Comparison of ENCODE assay signal across 30 mouse cellular contexts in the genomic region with DNA sequence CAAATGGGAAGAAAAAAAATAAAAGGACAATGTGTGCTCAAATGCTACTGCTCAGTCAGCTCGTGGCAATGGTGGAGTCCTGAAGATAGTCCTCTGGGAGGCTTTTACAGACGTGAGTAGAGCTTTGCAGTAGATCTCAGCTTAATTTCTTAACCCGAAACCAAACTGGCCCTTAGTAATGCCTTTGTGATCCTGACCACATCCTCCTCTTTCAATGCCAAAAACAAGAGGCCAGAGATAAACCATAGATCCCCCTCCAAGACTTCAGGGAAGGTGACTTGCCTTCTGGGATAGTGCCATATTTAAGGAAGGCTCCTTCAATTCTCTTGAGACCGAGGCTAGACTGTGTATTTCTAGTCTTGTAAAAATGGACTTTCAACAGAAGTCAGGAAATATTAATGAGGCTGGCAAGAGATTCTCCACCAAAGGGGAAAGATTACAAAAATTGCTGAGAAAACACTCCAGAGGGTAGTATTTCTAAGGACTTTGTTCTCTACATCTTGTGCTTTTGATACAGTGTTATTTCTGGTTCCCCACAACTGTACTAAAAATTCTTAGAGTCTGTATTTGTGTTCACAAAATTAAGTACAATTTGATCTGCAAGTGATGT.
DNase-seq lines count a peak whose midpoint lies in the region; ATAC-seq and TF ChIP-seq lines count a peak whose summit lies in the region.
"Had no signal": no experiment of that assay in that cellular context is flagged by ENCODE, and none has a peak within 500 bp of the region (broad histone marks: within the 10 kb centered on the region; RNA-seq: fewer than 3 reads in every experiment).

No protein-coding gene starts in this region.

- peak; percentile 66 for DNase-seq in kidney, adult 2 months
- DNase-seq in kidney, adult 11 months: no peak
- DNase-seq in 3T3-L1 (ENCODE audit: low read depth, low spot score) (peak; percentile 80), adipocyte (ENCODE audit: low spot score) (peak; percentile 14)
- no peak for DNase-seq in ovary, postnatal 14 days (ENCODE audit: low spot score)
- no peak for DNase-seq in cerebellum, adult 11-12 months
- DNase-seq: adrenal gland, adult 8-10 months; adrenal gland, postnatal 25 days; B cell, adult 2 months; cerebellum, adult 18-20 months; cerebellum, adult 9-10 months; cerebellum, postnatal 36 days; embryo, embryonic 11 days; forebrain, postnatal 0 days; gastrocnemius, adult 2 months; gastrocnemius, postnatal 14 days; heart, adult 11 months; heart, postnatal 36 days had no signal

- H3K9ac ChIP-seq in intestine, embryonic 15.5 days: no peak overlapping the region
- H3K9ac ChIP-seq: embryonic facial prominence, embryonic 13.5 days; forebrain, postnatal 0 days; hindbrain, embryonic 13.5 days had no signal

- H3K27me3 ChIP-seq in kidney, adult 2 months (replicated peaks; ENCODE audit: control insufficient read depth, insufficient read depth, low read length): no peaks in the 10 kb centered on the region
- no peaks in the 10 kb centered on the region for H3K27me3 ChIP-seq in myocyte (ENCODE audit: control insufficient read depth, insufficient read depth, insufficient read length)
- H3K27me3 ChIP-seq in intestine, embryonic 15.5 days (replicated peaks): no peaks in the 10 kb centered on the region
- H3K27me3 ChIP-seq: CH12.LX; embryonic facial prominence, embryonic 13.5 days; hindbrain, embryonic 13.5 days had no signal

- H3K27ac ChIP-seq in kidney, adult 2 months (ENCODE audit: insufficient read depth, low read depth, low read length): peak overlapping the region; percentile 88
- no peak overlapping the region for H3K27ac ChIP-seq in intestine, embryonic 15.5 days
- H3K27ac ChIP-seq: embryonic facial prominence, embryonic 10.5 days; embryonic facial prominence, embryonic 13.5 days; gastrocnemius, adult 2 months; heart, embryonic 10.5 days; hindbrain, embryonic 10.5 days; hindbrain, embryonic 13.5 days had no signal

- WGBS in kidney, adult 2 months: 49% methylated on average over 4 of the region's 4 CpGs
- 73% methylated on average over 4 of the region's 4 CpGs for WGBS in intestine, embryonic 15.5 days

- H3ac ChIP-seq in myocyte (ENCODE audit: control insufficient read depth, insufficient read length): no peak overlapping the region

- no peak for TF ChIP-seq POLR2A in kidney, adult 2 months (IDR thresholded peaks at IDR 0.05; ENCODE audit: low read depth, low read length)
- TF ChIP-seq POLR2A in myocyte (IDR thresholded peaks at IDR 0.05; ENCODE audit: insufficient read length, low read depth): no peak

- H3K9me3 ChIP-seq in intestine, embryonic 15.5 days: no peaks in the 10 kb centered on the region
- H3K9me3 ChIP-seq: embryonic facial prominence, embryonic 10.5 days; embryonic facial prominence, embryonic 13.5 days; heart, embryonic 10.5 days; hindbrain, embryonic 10.5 days; hindbrain, embryonic 13.5 days had no signal

- H3K4me3 ChIP-seq in kidney, adult 2 months (ENCODE audit: insufficient read depth, low read depth, low read length): no peak overlapping the region
- no peak overlapping the region for H3K4me3 ChIP-seq in myocyte
- no peak overlapping the region for H3K4me3 ChIP-seq in intestine, embryonic 15.5 days (replicated peaks)
- H3K4me3 ChIP-seq: embryonic facial prominence, embryonic 10.5 days; embryonic facial prominence, embryonic 13.5 days; gastrocnemius, adult 2 months; heart, embryonic 10.5 days; hindbrain, embryonic 10.5 days; hindbrain, embryonic 13.5 days had no signal

- ATAC-seq in intestine, embryonic 15.5 days: no peak
- ATAC-seq: forebrain, embryonic 14.5 days; forebrain, postnatal 0 days; hindbrain, embryonic 16.5 days; intestine, embryonic 16.5 days had no signal

- TF ChIP-seq CTCF in kidney, adult 2 months (conservative IDR thresholded peaks at IDR 0.05; ENCODE audit: insufficient read depth, insufficient read length, low read depth, low read length): no peak

- H3K36me3 ChIP-seq in kidney, adult 2 months (ENCODE audit: control insufficient read depth, insufficient read depth, low read length): no peaks in the 10 kb centered on the region
- H3K36me3 ChIP-seq in myocyte (ENCODE audit: control insufficient read depth, insufficient read depth): no peaks in the 10 kb centered on the region
- H3K36me3 ChIP-seq in intestine, embryonic 15.5 days: no peaks in the 10 kb centered on the region
- H3K36me3 ChIP-seq: embryonic facial prominence, embryonic 10.5 days; embryonic facial prominence, embryonic 13.5 days; G1E; heart, embryonic 10.5 days; hindbrain, embryonic 10.5 days; hindbrain, embryonic 13.5 days had no signal

- no peaks in the 10 kb centered on the region; the same call in 1 of the 2 replicates for H3K4me1 ChIP-seq in kidney, adult 2 months (ENCODE audit: control insufficient read depth, insufficient read depth, low read length)
- no peaks in the 10 kb centered on the region for H3K4me1 ChIP-seq in intestine, embryonic 15.5 days (replicated peaks)
- H3K4me1 ChIP-seq: embryonic facial prominence, embryonic 10.5 days; heart, embryonic 10.5 days; hindbrain, embryonic 10.5 days; hindbrain, embryonic 13.5 days had no signal

- peak overlapping the region; percentile 9 for H3K4me2 ChIP-seq in myocyte (ENCODE audit: low read depth)
- no peak overlapping the region for H3K4me2 ChIP-seq in intestine, embryonic 15.5 days (replicated peaks)
- H3K4me2 ChIP-seq: embryonic facial prominence, embryonic 13.5 days; hindbrain, embryonic 13.5 days had no signal

- H3K79me2 ChIP-seq in myocyte (ENCODE audit: control insufficient read depth, insufficient read depth): no peaks in the 10 kb centered on the region

TF ChIP-seq in myocyte, 11 proteins besides CTCF, POLR2A, EP300 and RAD21:
- TF ChIP-seq MYOG (IDR thresholded peaks at IDR 0.05; ENCODE audit: control insufficient read depth in 1 of 3, insufficient read depth in 1 of 3, insufficient read length in 2 of 3, low read depth in 2 of 3) (no peak), SRF (IDR thresholded peaks at IDR 0.05; ENCODE audit: control insufficient read depth, insufficient read length, low read depth) (no peak), CEBPB (IDR thresholded peaks at IDR 0.05; ENCODE audit: insufficient read depth, poor library complexity, severe bottlenecking) (peak; percentile 7; the same call in 1 of the 2 replicates)
TF ChIP-seq in myocyte: peak in this region for 1.

Comparison
In these comparisons a context has a peak if more than half of its experiments do, and no peak if none do; other contexts are left out.
1. DNase-seq: peak in kidney, adult 2 months (single experiment), 3T3-L1 (single experiment) and adipocyte (single experiment); none in kidney, adult 11 months (single experiment), ovary, postnatal 14 days (single experiment) and cerebellum, adult 11-12 months (single experiment).